Mouse (Mus musculus) bone marrow, adult 2 months (tissue): ENCODE measurements around the gene Tnnt2. TPM values are rescaled to one million over a fixed set of nuclear protein-coding genes. Genes with fewer than 3 reads are reported as not detected.

Source experiments
- H3K27ac ChIP-seq: fragments of 200-500 bp; 2 replicates; pipeline ENCODE4 v1.5.1; 2012; ENCODE audit warnings: low read depth, mild to moderate bottlenecking, control low read depth, inconsistent platforms, low read length; ENCODE audit not compliant: control insufficient read depth, poor library complexity, insufficient read depth
- H3K4me1 ChIP-seq: fragments of 200-500 bp; 2 replicates; pipeline ENCODE4 v1.6.1; 2011; ENCODE audit warnings: low read length; ENCODE audit not compliant: control insufficient read depth, insufficient read depth
- H3K4me3 ChIP-seq: fragments of 200-500 bp; replicated peaks from 2 replicates; pipeline ENCODE3; 2011; ENCODE audit warnings: mild to moderate bottlenecking, low read depth, low read length, control low read depth; ENCODE audit not compliant: control insufficient read depth
- CTCF ChIP-seq: fragments of 200-500 bp; IDR thresholded peaks from 2 replicates; pipeline ENCODE4 v1.5.1; 2011; ENCODE audit warnings: low read length, control low read depth; ENCODE audit not compliant: control insufficient read depth, insufficient read depth
- POLR2A ChIP-seq: fragments of 200-500 bp; IDR thresholded peaks from 2 replicates; pipeline ENCODE4 v1.6.1; 2011; ENCODE audit warnings: low read depth, mild to moderate bottlenecking, control low read depth, low read length, borderline replicate concordance; ENCODE audit not compliant: control insufficient read depth
- WGBS: fragments of 180-500 bp; shearing (Covaris S2); methylation state at CpG from one replicate; pipeline ENCODE4 v1.1.7; 2018; 5-methylcytosine and 5-hydroxymethylcytosine counted together
- polyA plus RNA-seq: library from polyadenylated mRNA; stranded (reverse); fragments of >200 nt; gene quantifications from 2 replicates; pipeline ENCODE4 v1.2.4, GENCODE M21; 2011; ENCODE audit warnings: low replicate concordance; ENCODE audit not compliant: missing spikeins, insufficient read depth, insufficient read length

The Tnnt2 gene
- polyA plus RNA-seq, 1 experiment, result 2.6 TPM

GRCm38 (mm10) chr1:135847139-135847562 lies 11.0 kb downstream of the Tnnt2 start:
- 24% methylated on average over 6 of the region's 6 CpGs for WGBS
- Histone ChIP-seq H3K27ac (no peak overlapping the region), H3K4me3 (no peak overlapping the region), H3K4me1 (no peaks in the 10 kb centered on the region)
- TF ChIP-seq CTCF, result peak; percentile 68
- TF ChIP-seq POLR2A, result no peak

DNA sequence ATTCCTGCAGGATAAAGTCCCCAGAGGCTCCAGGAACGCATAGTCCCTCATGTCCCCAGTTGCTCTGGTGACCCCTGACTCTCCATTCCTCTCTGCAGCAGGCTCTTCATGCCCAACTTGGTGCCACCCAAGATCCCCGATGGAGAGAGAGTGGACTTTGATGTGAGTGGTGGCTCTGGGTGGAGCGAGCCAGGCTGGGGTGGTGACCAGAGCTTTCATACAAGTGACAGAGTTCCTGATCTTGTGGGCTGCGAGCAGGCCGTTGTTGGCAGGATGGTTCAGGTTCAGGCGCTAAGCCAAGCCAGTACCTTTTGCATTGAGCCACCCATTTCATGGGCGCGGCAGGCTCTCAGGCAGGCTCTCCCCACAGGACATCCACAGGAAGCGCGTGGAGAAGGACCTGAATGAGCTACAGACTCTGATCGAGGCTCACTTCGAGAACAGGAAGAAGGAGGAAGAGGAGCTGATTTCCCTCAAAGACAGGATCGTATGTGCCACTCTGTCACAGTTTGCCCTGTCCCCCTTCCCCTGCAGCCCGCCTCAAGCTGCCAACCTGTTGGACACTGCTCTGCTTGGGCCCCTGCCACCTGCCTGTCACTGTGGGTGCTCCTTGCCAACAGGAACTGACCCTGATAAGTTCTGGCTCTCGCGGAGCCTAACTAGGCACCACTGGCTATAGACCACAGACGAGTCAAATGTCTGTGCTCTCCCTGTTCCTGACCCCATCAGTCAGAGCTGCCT lies 11.6 kb downstream of the Tnnt2 start:
- Histone ChIP-seq H3K4me1 (no peaks in the 10 kb centered on the region), H3K4me3 (no peak overlapping the region), H3K27ac (no peak overlapping the region)
- no peak for TF ChIP-seq POLR2A
- no peak for TF ChIP-seq CTCF
- WGBS, result 18% methylated on average over 17 of the region's 17 CpGs

DNA sequence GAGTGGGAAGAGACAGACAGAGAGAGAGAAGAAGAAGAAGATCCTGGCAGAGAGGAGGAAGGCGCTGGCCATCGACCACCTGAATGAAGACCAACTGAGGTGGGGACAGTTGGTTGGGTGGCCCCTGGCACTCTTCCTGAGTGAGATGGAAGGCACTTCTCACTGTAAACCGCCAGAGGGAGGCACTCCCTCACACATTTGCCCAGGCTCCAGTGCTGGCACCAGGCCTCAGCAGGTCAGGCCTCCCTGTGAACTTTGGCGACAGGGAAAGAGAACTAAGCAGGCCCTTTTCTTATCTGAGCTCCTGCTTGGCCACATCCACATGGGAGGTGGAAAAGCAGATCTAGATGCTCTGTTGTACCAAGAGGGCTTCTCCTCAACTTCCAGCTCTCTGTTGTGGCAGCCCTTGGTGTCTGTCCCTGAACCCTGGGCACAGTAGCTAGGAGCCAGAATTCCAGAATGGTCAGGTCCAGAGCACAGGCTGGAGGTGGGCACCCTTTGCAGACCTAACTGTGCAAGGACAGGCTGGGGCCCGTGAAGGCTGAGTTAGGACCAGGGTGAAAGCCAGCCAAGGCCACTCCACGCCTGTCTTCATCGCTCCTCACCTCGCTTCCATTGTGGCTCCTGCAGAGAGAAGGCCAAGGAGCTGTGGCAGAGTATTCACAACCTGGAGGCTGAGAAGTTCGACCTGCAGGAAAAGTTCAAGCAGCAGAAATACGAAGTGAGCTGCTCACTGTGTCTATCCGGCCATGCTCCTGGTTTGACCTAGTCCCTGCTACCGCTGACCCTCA lies 14.8 kb downstream of the Tnnt2 start:
- TF ChIP-seq CTCF (peak; percentile 43; the same call in 1 of the 2 replicates), POLR2A (no peak)
- no peak overlapping the region for H3K4me3 ChIP-seq
- 67% methylated on average over 12 of the region's 12 CpGs for WGBS
- H3K27ac ChIP-seq, result no peak overlapping the region
- H3K4me1 ChIP-seq, result no peaks in the 10 kb centered on the region

GRCm38 (mm10) chr1:135852044-135852756 lies 16.0 kb downstream of the Tnnt2 start:
- TF ChIP-seq POLR2A (no peak), CTCF (no peak)
- no peak overlapping the region for H3K4me3 ChIP-seq
- WGBS, result 63% methylated on average over 13 of the region's 13 CpGs
- H3K27ac ChIP-seq, result no peak overlapping the region
- H3K4me1 ChIP-seq, result no peaks in the 10 kb centered on the region

GRCm38 (mm10) chr1:135853200-135853599 lies 17.0 kb downstream of the Tnnt2 start:
- Histone ChIP-seq H3K4me3 (no peak overlapping the region), H3K27ac (no peak overlapping the region), H3K4me1 (no peaks in the 10 kb centered on the region)
- TF ChIP-seq CTCF (no peak), POLR2A (no peak)
- 92% methylated on average over 4 of the region's 4 CpGs for WGBS

DNA sequence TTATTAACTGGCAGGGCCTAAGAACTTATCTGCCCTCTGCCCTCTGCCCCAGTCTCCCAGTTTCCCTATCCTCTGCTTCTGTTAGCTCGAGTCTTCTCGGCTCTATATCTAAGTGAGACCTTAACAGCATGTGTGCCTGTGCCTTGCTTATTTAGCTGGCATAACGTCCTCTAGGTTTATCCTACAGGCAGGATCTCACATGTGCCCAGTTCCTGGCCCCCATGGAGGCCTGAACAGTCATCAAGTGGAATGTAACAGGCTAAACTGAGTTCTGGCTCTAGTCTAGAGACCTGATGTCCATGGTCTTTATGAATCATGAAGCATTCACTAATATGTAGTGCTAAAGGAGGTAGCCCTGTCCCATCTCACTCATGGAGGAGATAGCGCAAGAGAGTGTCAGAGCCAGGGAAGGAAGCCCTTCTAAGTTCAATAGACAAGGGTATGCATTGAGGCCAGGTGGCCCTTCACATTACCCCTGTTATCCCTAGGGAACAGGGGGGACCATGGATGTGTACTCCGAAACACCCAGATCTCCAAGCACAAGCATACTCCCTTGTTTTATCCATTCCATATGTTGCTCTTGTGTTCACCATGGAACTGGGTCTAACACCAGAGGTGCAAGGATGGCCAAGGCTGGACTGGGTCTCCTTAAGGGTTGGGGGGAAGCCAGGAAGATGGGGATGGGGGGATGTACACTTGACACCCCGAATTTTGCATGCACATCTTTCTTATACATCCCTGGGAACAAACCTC lies 18.6 kb downstream of the Tnnt2 start:
- TF ChIP-seq CTCF, result no peak
- TF ChIP-seq POLR2A, result no peak
- Histone ChIP-seq H3K4me3 (no peak overlapping the region), H3K4me1 (no peaks in the 10 kb centered on the region), H3K27ac (no peak overlapping the region)
- WGBS, result 74% methylated on average over 6 of the region's 6 CpGs

GRCm38 (mm10) chr1:135855344-135855687 lies 19.2 kb downstream of the Tnnt2 start:
- TF ChIP-seq POLR2A (no peak), CTCF (no peak)
- Histone ChIP-seq H3K4me3 (no peak overlapping the region), H3K4me1 (no peaks in the 10 kb centered on the region), H3K27ac (no peak overlapping the region)
- WGBS, result 89% methylated on average over 1 of the region's 1 CpGs
